Mouse (Mus musculus): ENCODE measurements at regions not wholly inside any gene's neighbourhood (a gene's known extent, or its start where the extent isn't known, plus 50 kb on each side); places are given as distances from the start of the nearest gene placed in this dataset.

GRCm38 (mm10) chr10:97381586-97381985 is 97.8 kb upstream of the Dcn start:
- ATAC-seq (ENCODE audit: low TSS enrichment) = no peak

GRCm38 (mm10) chr10:97383881-97384280 is 95.5 kb upstream of the Dcn start:
- no peak for ATAC-seq (ENCODE audit: low TSS enrichment)

GRCm38 (mm10) chr10:97387196-97387876 is 92.1 kb upstream of the Dcn start:
- no peak for ATAC-seq (ENCODE audit: low TSS enrichment)

- ATAC-seq (ENCODE audit: low TSS enrichment) = no peak
Measured at GRCm38 (mm10) chr10:97389647-97390590, 89.5 kb upstream of the Dcn start.

- ATAC-seq (ENCODE audit: low TSS enrichment) = no peak
Measured at GRCm38 (mm10) chr10:97397062-97397771, 82.2 kb upstream of the Dcn start.

- ATAC-seq (ENCODE audit: low TSS enrichment) = no peak
Measured at GRCm38 (mm10) chr10:97397896-97398295, 81.5 kb upstream of the Dcn start.

GRCm38 (mm10) chr10:97402524-97402923 is 76.9 kb upstream of the Dcn start:
- no peak for ATAC-seq (ENCODE audit: low TSS enrichment)

- ATAC-seq (ENCODE audit: low TSS enrichment) = peak; percentile 87
Measured at GRCm38 (mm10) chr10:97404076-97404787, 75.2 kb upstream of the Dcn start.

GRCm38 (mm10) chr10:97409181-97409581 is 70.2 kb upstream of the Dcn start:
- ATAC-seq (ENCODE audit: low TSS enrichment) = no peak

- no peak for ATAC-seq (ENCODE audit: low TSS enrichment)
Measured at GRCm38 (mm10) chr10:97409909-97410308, 69.5 kb upstream of the Dcn start.

- no peak for ATAC-seq (ENCODE audit: low TSS enrichment)
Measured at GRCm38 (mm10) chr10:97422579-97422978, 56.8 kb upstream of the Dcn start.

GRCm38 (mm10) chr10:97423039-97423700 is 56.2 kb upstream of the Dcn start:
- ATAC-seq (ENCODE audit: low TSS enrichment) = no peak
